Mouse (Mus musculus) liver, postnatal 0 days (tissue): ENCODE results near the gene Ethe1.

Source experiments
- CTCF ChIP-seq: sonication (generic); IDR thresholded peaks from 2 replicates; pipeline ENCODE4 v1.5.1; 2016; ENCODE audit warnings: antibody characterized with exemption, low read depth
- EP300 ChIP-seq: IDR thresholded peaks from 2 replicates; pipeline ENCODE4 v1.6.1; 2016; ENCODE audit warnings: antibody characterized with exemption, low read depth, mild to moderate bottlenecking

- no peak for TF ChIP-seq CTCF
- TF ChIP-seq EP300 = no peak
These were observed 20.7 kb downstream of the Ethe1 start for GRCm38 (mm10) chr7:24608017-24608416.
